Mouse (Mus musculus) natural killer cell, adult 2 months (primary cell): Measurements from ENCODE around the gene Zfp704.

Source experiments
- DNase-seq, 2 experiments: peaks; one replicate each; pipeline ENCODE4 v3.0.0; 2022; ENCODE audit warnings: low spot score in 2 of 2

Gene Zfp704

GRCm38 (mm10) chr3:9424637-9425036 is 185.2 kb downstream of the Zfp704 start:
- no peak for DNase-seq

DNA sequence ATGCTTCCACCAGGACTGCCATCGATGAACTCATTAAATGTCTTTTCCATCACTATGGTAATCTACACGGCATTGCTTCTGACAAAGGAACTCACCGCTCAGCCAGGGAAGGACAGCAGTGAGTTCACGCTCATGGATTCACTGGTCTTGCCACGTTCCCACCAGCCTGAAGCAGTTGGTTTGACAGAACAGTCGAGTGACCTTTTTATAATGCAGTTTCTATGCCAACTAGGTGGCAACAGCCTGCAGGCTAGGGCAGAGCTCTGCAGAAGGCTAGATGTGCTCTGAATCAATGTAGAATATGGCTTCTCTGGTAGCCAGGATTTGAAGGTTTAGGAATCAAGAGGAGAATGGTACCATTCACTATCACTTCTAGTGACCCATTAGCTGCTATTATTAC is 186.2 kb downstream of the Zfp704 start:
- DNase-seq, result no peak

- DNase-seq, result peak in 1 of 2 experiments; percentile 12
Measured at GRCm38 (mm10) chr3:9408896-9409295, 201.0 kb downstream of the Zfp704 start.

DNA sequence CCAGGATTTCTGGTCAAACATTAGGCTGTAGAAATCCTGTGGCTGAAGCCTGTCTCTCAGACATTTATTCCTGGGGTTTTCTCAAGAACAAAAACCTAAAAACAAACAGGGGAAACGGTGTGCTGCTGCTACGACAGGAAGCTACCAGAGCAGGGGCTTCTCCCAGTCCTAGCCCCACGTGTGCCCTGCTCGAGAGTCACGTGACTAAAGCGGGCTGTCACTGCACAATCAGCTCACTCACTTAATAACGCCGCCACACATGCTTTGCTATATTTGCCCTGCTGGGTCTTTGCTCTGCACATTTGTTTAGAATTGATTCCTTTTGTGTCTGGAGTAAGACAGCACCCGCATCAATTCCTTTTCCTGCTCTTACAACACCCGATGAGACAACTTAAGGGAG is 202.1 kb downstream of the Zfp704 start:
- DNase-seq, result no peak

- DNase-seq, result no peak
Measured at GRCm38 (mm10) chr3:9407119-9407546, 202.8 kb downstream of the Zfp704 start.

DNA sequence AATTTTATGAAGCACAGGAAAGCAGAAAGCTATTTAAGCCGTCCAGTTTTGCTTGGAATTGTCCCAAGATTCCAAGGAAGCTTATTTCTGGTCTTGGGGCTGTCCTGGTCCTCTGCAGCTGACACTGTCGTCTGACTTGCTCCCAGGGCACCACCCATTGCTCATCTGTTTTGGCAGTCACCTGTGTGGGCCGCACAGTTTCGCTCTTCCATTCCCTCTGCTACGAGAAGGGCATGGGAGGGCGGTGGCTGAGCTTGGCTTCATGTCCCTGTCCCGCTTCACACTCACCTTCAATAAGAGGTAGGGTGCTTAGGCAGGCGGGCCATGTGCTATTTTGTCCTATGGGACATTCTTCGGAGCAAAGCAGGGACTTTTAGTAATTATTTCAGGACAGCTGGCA is 204.5 kb downstream of the Zfp704 start:
- no peak for DNase-seq

DNA sequence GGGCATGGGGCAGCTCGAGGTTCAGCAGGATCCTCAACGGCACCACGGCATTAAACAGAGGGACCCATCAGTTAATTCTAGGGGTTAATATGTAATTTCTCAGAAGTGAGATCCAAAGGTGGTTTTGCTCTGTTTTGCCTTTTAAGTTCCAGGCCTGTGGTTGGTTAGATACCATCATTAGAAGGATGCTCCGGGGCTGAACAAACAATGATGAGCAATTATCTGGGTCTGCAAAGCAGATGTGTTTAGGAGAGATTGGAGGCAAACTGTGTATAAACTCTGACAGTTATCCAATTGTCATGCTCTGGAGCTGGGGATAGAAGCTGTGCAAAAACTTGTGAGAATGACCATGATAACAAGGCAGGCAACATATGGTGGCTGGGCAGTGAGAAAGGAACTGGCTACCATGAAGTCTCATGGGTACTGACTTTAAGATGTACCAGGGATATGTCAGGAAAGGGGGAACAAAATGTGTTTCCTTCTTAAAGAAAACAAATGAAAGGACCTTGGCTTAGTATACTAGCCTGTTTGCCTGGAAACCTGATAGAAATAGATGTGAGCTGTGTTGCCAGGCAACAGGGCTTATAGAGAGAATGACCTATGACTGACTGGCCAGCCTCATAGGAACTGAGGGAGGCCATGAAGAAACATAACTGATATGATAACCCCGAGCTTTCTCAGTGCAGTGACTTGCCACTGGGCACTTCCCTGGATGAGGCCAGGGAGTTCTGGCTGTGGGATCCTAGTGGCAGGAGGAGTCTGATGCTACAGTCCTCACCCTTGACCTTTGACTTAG is 206.4 kb downstream of the Zfp704 start:
- DNase-seq, result no peak

GRCm38 (mm10) chr3:9402836-9403235 is 207.0 kb downstream of the Zfp704 start:
- peak; percentile 32 to 42 for DNase-seq

DNA sequence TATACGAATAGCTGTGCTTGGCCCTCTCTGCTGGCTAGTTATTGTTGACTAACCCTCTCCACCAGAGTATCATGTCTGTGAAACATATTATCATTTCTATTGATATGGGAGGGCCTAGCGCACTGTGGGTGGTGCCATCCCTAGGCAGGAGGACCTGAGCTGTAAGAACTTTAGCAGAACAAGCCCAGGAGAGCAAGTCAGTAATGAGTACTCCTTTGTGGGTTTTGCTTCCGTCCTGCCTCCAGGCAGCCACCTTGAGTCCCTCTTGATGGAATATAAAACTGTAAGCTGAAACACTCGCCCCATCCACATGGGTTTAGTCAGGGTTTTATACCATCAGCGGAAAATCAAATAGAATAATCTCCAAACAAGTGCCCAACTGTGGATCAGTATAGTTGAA is 207.5 kb downstream of the Zfp704 start:
- DNase-seq, result no peak

DNA sequence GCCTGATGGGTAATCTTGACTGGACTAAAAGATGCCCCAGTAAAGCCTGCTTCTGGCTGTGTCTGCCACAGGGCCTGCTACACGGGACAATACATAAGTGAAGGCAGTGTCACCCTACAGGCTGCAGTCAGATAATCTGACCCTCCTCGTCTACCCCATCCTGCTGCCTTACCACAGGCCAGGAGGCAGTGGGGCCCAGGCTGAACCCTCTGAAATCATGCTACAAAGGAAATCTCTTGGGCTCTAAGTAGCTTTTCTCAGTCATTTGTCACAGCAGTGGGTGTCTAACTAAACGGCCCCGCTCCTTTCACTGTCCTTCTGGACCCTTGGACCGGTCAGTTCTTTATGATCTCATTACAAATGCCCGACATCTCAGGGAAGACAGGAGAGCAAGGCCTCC is 208.2 kb downstream of the Zfp704 start:
- DNase-seq, result no peak

DNA sequence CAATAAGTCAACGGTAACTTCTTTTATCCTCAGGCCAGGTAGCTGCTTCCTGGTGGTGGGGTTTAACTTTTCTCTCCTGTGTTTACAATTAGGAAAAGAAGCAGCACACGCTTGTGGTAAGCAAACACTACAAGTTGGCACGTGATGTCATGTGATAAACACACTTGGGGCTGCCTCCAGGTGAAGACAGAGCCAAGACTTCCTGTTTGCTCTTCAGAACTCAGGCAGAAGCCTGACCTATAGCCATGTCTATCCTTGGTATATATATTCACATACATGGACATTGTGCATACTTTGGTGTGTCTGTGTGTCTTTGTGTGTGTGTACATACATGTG is 209.0 kb downstream of the Zfp704 start:
- DNase-seq, result no peak

- DNase-seq, result peak; percentile 35
Measured at GRCm38 (mm10) chr3:9400201-9400885, 209.5 kb downstream of the Zfp704 start.

DNA sequence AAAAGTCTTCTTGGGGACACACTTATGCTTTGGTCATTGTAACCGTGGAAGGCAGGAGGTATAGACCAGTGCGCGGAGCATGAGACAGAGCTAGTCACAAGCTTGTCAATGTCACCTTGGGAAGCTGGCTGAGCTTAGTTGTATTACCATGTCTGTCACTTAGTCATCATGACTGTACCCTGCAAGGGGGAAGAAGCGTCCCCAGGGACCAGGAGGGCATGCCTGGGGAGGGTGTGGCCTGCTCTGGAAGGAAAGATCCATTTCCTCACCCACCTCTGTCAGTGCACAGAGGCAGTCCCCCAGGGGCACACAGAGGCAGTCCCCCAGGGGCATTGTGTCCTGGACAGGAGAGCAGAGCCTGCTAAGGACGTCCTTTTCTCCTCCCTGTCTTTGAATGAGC is 211.6 kb downstream of the Zfp704 start:
- no peak for DNase-seq
